21 mouse cellular contexts compared by ENCODE assay signal in genomic region chr5:32405199-32405855, GRCm38 (mm10). TPM values are rescaled to one million over a fixed set of nuclear protein-coding genes. Genes with fewer than 3 reads are reported as not detected.
DNase-seq lines count a peak whose midpoint lies in the region; ATAC-seq and TF ChIP-seq lines count a peak whose summit lies in the region.
"Had no signal": no experiment of that assay in that cellular context is flagged by ENCODE, and none has a peak within 500 bp of the region (broad histone marks: within the 10 kb centered on the region; RNA-seq: fewer than 3 reads in every experiment).

No protein-coding gene starts in this region.

- POLR2A ChIA-PET in Patski (lab: Charles Lee), result no interaction called here

- in situ Hi-C loops in Patski (cut with MboI; ENCODE audit: low pct_unique_long_range_greater_than_20kb), result no loop called here

- TF ChIP-seq CTCF in midbrain, postnatal 0 days (IDR thresholded peaks at IDR 0.05), result no peak
- TF ChIP-seq CTCF in Patski (IDR thresholded peaks at IDR 0.05), result no peak

- H3K9me3 ChIP-seq in heart, embryonic 13.5 days, result no peaks in the 10 kb centered on the region
- H3K9me3 ChIP-seq in heart, embryonic 11.5 days (replicated peaks; ENCODE audit: control insufficient read depth, low read length), result no peaks in the 10 kb centered on the region
- no peaks in the 10 kb centered on the region for H3K9me3 ChIP-seq in midbrain, postnatal 0 days (ENCODE audit: low read length)
- H3K9me3 ChIP-seq in midbrain, embryonic 11.5 days (ENCODE audit: control insufficient read depth, low read length), result no peaks in the 10 kb centered on the region
- no peaks in the 10 kb centered on the region for H3K9me3 ChIP-seq in limb, embryonic 10.5 days (replicated peaks)
- H3K9me3 ChIP-seq: forebrain, embryonic 10.5 days; hindbrain, embryonic 13.5 days; limb, embryonic 15.5 days; liver, embryonic 15.5 days; neural tube, embryonic 13.5 days had no signal

- no peaks in the 10 kb centered on the region for H3K36me3 ChIP-seq in heart, embryonic 13.5 days
- H3K36me3 ChIP-seq in heart, embryonic 11.5 days (ENCODE audit: control insufficient read depth, insufficient read depth, low read length), result no peaks in the 10 kb centered on the region
- no peaks in the 10 kb centered on the region for H3K36me3 ChIP-seq in midbrain, postnatal 0 days (ENCODE audit: insufficient read depth, low read length)
- H3K36me3 ChIP-seq in midbrain, embryonic 11.5 days (ENCODE audit: control insufficient read depth, insufficient read depth, low read length), result no peaks in the 10 kb centered on the region
- H3K36me3 ChIP-seq in limb, embryonic 10.5 days, result no peaks in the 10 kb centered on the region
- H3K36me3 ChIP-seq: forebrain, embryonic 10.5 days; hindbrain, embryonic 13.5 days; limb, embryonic 15.5 days; liver, embryonic 15.5 days; neural tube, embryonic 13.5 days had no signal

- no peak overlapping the region for H3K4me3 ChIP-seq in heart, embryonic 13.5 days
- no peak overlapping the region for H3K4me3 ChIP-seq in heart, embryonic 11.5 days (ENCODE audit: low read depth, low read length)
- no peak overlapping the region for H3K4me3 ChIP-seq in midbrain, postnatal 0 days (ENCODE audit: low read depth, low read length)
- H3K4me3 ChIP-seq in midbrain, embryonic 11.5 days (ENCODE audit: low read depth, low read length), result no peak overlapping the region
- no peak overlapping the region for H3K4me3 ChIP-seq in limb, embryonic 10.5 days
- H3K4me3 ChIP-seq: forebrain, embryonic 10.5 days; gastrocnemius, adult 2 months; hindbrain, embryonic 13.5 days; limb, embryonic 15.5 days; liver, embryonic 15.5 days; neural tube, embryonic 13.5 days had no signal

- H3K27ac ChIP-seq in heart, embryonic 13.5 days (replicated peaks), result peak overlapping the region; percentile 42; the same call in 1 of the 2 replicates
- H3K27ac ChIP-seq in heart, embryonic 11.5 days (ENCODE audit: low read depth, low read length), result no peak overlapping the region
- H3K27ac ChIP-seq in midbrain, postnatal 0 days (ENCODE audit: low read depth, low read length), result no peak overlapping the region
- no peak overlapping the region for H3K27ac ChIP-seq in midbrain, embryonic 11.5 days (ENCODE audit: low read depth, low read length)
- H3K27ac ChIP-seq in limb, embryonic 10.5 days, result no peak overlapping the region
- H3K27ac ChIP-seq: forebrain, embryonic 10.5 days; gastrocnemius, adult 2 months; hindbrain, embryonic 13.5 days; limb, embryonic 15.5 days; liver, embryonic 15.5 days; neural tube, embryonic 13.5 days; stomach, postnatal 0 days had no signal

- WGBS in heart, embryonic 13.5 days, result 68% methylated on average over 4 of the region's 4 CpGs
- 79% methylated on average over 4 of the region's 4 CpGs for WGBS in heart, embryonic 11.5 days (ENCODE audit: insufficient replicate concordance)
- 67% methylated on average over 4 of the region's 4 CpGs for WGBS in midbrain, postnatal 0 days
- 79% methylated on average over 4 of the region's 4 CpGs for WGBS in midbrain, embryonic 11.5 days
- WGBS in limb, embryonic 10.5 days, result 82% methylated on average over 4 of the region's 4 CpGs

- H3K9ac ChIP-seq in heart, embryonic 13.5 days, result no peak overlapping the region
- no peak overlapping the region for H3K9ac ChIP-seq in heart, embryonic 11.5 days (ENCODE audit: low read depth, low read length)
- H3K9ac ChIP-seq in midbrain, postnatal 0 days (replicated peaks; ENCODE audit: low read length, poor library complexity, severe bottlenecking), result no peak overlapping the region
- no peak overlapping the region for H3K9ac ChIP-seq in midbrain, embryonic 11.5 days (ENCODE audit: low read length)
- H3K9ac ChIP-seq: hindbrain, embryonic 13.5 days; limb, embryonic 15.5 days; liver, embryonic 15.5 days; neural tube, embryonic 13.5 days had no signal

- DNase-seq in midbrain, postnatal 0 days (ENCODE audit: low spot score), result peak; percentile 55
- DNase-seq in midbrain, embryonic 11.5 days (ENCODE audit: low spot score, missing footprints), result no peak
- peak; percentile 91 for DNase-seq in Patski (ENCODE audit: low read depth, low spot score)
- no peak for DNase-seq in limb, embryonic 10.5 days (ENCODE audit: low spot score)
- DNase-seq in cerebellum, adult 18-20 months, result no peak
- DNase-seq: adrenal gland, postnatal 14 days; cerebellum, adult 11 months; cerebellum, postnatal 25 days; gastrocnemius, adult 2 months; heart, adult 11 months; right cerebral cortex, postnatal 25 days had no signal

- H3K4me1 ChIP-seq in heart, embryonic 13.5 days, result peaks cover 38% of the 10 kb centered on the region
- peaks cover 15% of the 10 kb centered on the region for H3K4me1 ChIP-seq in heart, embryonic 11.5 days (ENCODE audit: control insufficient read depth, insufficient read depth, low read length)
- H3K4me1 ChIP-seq in midbrain, postnatal 0 days (ENCODE audit: insufficient read depth, low read length), result peaks cover 3% of the 10 kb centered on the region; the same call in 1 of the 2 replicates
- H3K4me1 ChIP-seq in midbrain, embryonic 11.5 days (ENCODE audit: control insufficient read depth, insufficient read depth, low read length), result no peaks in the 10 kb centered on the region
- 0 out of 2 replicates have a peak, but pooled peaks cover 3% of the 10 kb centered on the region for H3K4me1 ChIP-seq in limb, embryonic 10.5 days

- H3K27me3 ChIP-seq in heart, embryonic 13.5 days (replicated peaks), result no peaks in the 10 kb centered on the region
- H3K27me3 ChIP-seq in heart, embryonic 11.5 days (ENCODE audit: control insufficient read depth, insufficient read depth, low read length), result no peaks in the 10 kb centered on the region
- H3K27me3 ChIP-seq in midbrain, postnatal 0 days (ENCODE audit: insufficient read depth, low read length), result no peaks in the 10 kb centered on the region
- H3K27me3 ChIP-seq in midbrain, embryonic 11.5 days (ENCODE audit: control insufficient read depth, insufficient read depth, low read length), result no peaks in the 10 kb centered on the region
- H3K27me3 ChIP-seq in Patski, result no peaks in the 10 kb centered on the region
- no peaks in the 10 kb centered on the region for H3K27me3 ChIP-seq in limb, embryonic 10.5 days (ENCODE audit: low read depth, poor library complexity, severe bottlenecking)
- H3K27me3 ChIP-seq: hindbrain, embryonic 13.5 days; limb, embryonic 15.5 days; liver, embryonic 15.5 days; neural tube, embryonic 13.5 days had no signal

- CTCF ChIA-PET in Patski (lab: Charles Lee), result interaction anchor here (0.7 to 1.3 kb wide), 3 partner anchors 8 to 10 kb away, joined by 4 to 5 read pairs (median 4); no protein-coding TSS in a partner anchor

- no peak overlapping the region for H3K4me2 ChIP-seq in heart, embryonic 13.5 days
- H3K4me2 ChIP-seq in heart, embryonic 11.5 days, result no peak overlapping the region
- no peak overlapping the region for H3K4me2 ChIP-seq in midbrain, postnatal 0 days (ENCODE audit: low read depth, low read length, poor library complexity, severe bottlenecking)
- H3K4me2 ChIP-seq in midbrain, embryonic 11.5 days, result no peak overlapping the region
- H3K4me2 ChIP-seq: hindbrain, embryonic 13.5 days; limb, embryonic 15.5 days; liver, embryonic 15.5 days; neural tube, embryonic 13.5 days had no signal

- no peak for ATAC-seq in heart, embryonic 13.5 days (ENCODE audit: extremely low read depth, insufficient number of reproducible peaks, low FRiP score, low TSS enrichment)
- no peak for ATAC-seq in heart, embryonic 11.5 days (replicated peaks; ENCODE audit: insufficient number of reproducible peaks, low FRiP score, low TSS enrichment)
- ATAC-seq in midbrain, postnatal 0 days (ENCODE audit: low FRiP score), result peak; percentile 27; the same call in 1 of the 2 replicates
- no peak for ATAC-seq in midbrain, embryonic 11.5 days (ENCODE audit: low FRiP score)
- ATAC-seq in Patski, result peak; percentile 86
- 0 out of 2 replicates have a peak, but pooled peaks have one; percentile 47 for ATAC-seq in monocyte, adult 5-6 weeks (replicated peaks; ENCODE audit: insufficient number of reproducible peaks, low FRiP score, low TSS enrichment, poor library complexity, severe bottlenecking)
- ATAC-seq: intestine, postnatal 0 days had no signal

RNA-seq across cellular contexts. Expression of gene Ppp1cb, which starts 53.3 kb away (rescaled TPM):
- 217 and 231 TPM in 2 replicates for polyA plus RNA-seq in heart, embryonic 13.5 days (2015; fragmentation: Nextera tagmentation; extraction: Ambion mirVana)
- polyA plus RNA-seq in heart, embryonic 11.5 days (2014; fragmentation: Nextera tagmentation; extraction: Ambion mirVana), result 264 and 300 TPM in 2 replicates
- total RNA-seq in midbrain, postnatal 0 days (2014; rRNA removed), result 144 and 189 TPM in 2 replicates
- polyA plus RNA-seq in midbrain, postnatal 0 days (2015; fragmentation: Nextera tagmentation; extraction: Ambion mirVana), result 200 and 204 TPM in 2 replicates
- 247 and 272 TPM in 2 replicates for polyA plus RNA-seq in midbrain, embryonic 11.5 days (2014; fragmentation: Nextera tagmentation; extraction: Ambion mirVana)
- 243 TPM for polyA plus RNA-seq in Patski (2021)
- total RNA-seq in monocyte, adult 5-6 weeks (2017), result 454 to 494 TPM (median 475 TPM) in 3 replicates
- 206 and 237 TPM in 2 replicates for polyA plus RNA-seq in limb, embryonic 10.5 days (2016; fragmentation: Nextera tagmentation; extraction: Ambion mirVana)

Comparison
In these comparisons a context has a peak if more than half of its experiments do, and no peak if none do; other contexts are left out.
1. ATAC-seq: peak in midbrain, postnatal 0 days (single experiment), Patski (single experiment) and monocyte, adult 5-6 weeks (single experiment); none in heart, embryonic 13.5 days (single experiment), heart, embryonic 11.5 days (single experiment) and midbrain, embryonic 11.5 days (single experiment).
2. DNase-seq: peak in midbrain, postnatal 0 days (single experiment) and Patski (single experiment); none in midbrain, embryonic 11.5 days (single experiment), limb, embryonic 10.5 days (single experiment) and cerebellum, adult 18-20 months (0 of 2).